Mouse (Mus musculus) lung, postnatal 0 days (tissue): ENCODE measurements at regions not wholly inside any gene's neighbourhood (a gene's known extent, or its start where the extent isn't known, plus 50 kb on each side); places are given as distances from the start of the nearest gene placed in this dataset.

Experiments
- CTCF ChIP-seq: IDR thresholded peaks from 2 replicates; pipeline ENCODE4 v1.5.1; 2016; ENCODE audit warnings: antibody characterized with exemption, mild to moderate bottlenecking
- EP300 ChIP-seq: IDR thresholded peaks from 2 replicates; pipeline ENCODE4 v1.6.1; 2016; ENCODE audit warnings: antibody characterized with exemption, mild to moderate bottlenecking, control low read depth

DNA sequence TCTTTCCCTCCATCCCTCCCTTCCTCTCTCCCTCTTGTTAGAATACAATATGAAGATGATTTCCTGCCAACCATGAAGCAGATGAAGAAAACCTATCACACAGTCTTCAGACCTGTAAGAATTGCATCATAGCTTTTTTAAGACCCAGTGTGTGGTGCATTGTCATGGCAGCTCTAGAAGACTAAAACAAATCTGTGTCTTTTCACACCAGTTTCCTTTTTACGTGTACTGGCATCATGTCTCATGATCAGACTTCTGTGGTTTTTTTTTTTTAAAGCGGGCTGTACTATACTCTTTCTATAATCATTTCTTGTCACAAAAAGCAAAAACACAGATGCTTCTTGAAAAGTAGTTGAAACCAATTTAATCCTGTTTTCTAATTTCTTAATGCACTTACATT lies 716.6 kb upstream of the Gm21961 start:
- no peak for TF ChIP-seq CTCF
- TF ChIP-seq EP300: no peak
